Mouse (Mus musculus) small intestine, adult 2 months (tissue): ENCODE results near the gene Slc16a11.

Experiments
- CTCF ChIP-seq: fragments of 200-500 bp; IDR thresholded peaks from 2 replicates; pipeline ENCODE4 v1.5.1; 2012; ENCODE audit warnings: low read depth, mild to moderate bottlenecking, control low read depth, inconsistent platforms, low read length, moderate library complexity, mixed read lengths; ENCODE audit not compliant: insufficient replicate concordance, insufficient read length; ENCODE audit errors: extremely low read depth
- POLR2A ChIP-seq: fragments of 200-500 bp; IDR thresholded peaks from 2 replicates; pipeline ENCODE4 v1.6.1; 2012; ENCODE audit warnings: low read depth, mild to moderate bottlenecking, control low read depth, inconsistent platforms, low read length, moderate library complexity

DNA sequence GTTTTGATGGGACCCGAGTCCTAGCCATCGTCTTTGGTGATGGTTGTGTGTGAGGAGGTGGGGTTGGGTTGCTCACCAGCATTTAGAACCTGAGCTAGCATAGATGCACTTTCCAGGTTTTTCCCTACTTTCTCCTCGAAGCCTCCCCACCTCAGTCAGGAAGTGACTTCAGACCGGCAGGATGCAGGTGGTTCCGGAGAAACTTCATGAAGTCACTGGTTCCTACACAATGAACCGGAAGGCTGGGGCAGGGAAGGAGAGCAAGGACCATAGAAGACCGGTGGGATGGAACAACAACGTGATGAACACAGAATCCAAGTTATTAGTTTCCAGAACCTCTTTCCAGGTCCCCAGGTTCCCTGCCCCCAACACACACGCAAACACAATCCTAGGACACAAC, 11.2 kb downstream of the Slc16a11 start:
- TF ChIP-seq POLR2A (no peak), CTCF (no peak)
